Mouse (Mus musculus): ENCODE measurements at regions not wholly inside any gene's neighbourhood (a gene's known extent, or its start where the extent isn't known, plus 50 kb on each side); places are given as distances from the start of the nearest gene placed in this dataset.

- Histone ChIP-seq H3K4me1 (no peaks in the 10 kb centered on the region), H3K36me3 (no peaks in the 10 kb centered on the region), H3K27ac (no peak overlapping the region), H3K9ac (no peak overlapping the region), H3K4me3 (no peak overlapping the region), H3K4me2 (replicated peaks) (no peak overlapping the region), H3K9me3 (no peaks in the 10 kb centered on the region), H3K27me3 (no peaks in the 10 kb centered on the region)
- 85% methylated on average over 5 of the region's 5 CpGs for WGBS
- no peak for ATAC-seq (ENCODE audit: insufficient number of reproducible peaks, insufficient read depth, low FRiP score, low TSS enrichment)
These were observed 208.8 kb upstream of the Thbs1 start for GRCm38 (mm10) chr2:117902837-117903236.

GRCm38 (mm10) chr2:117903705-117904104 is 208.0 kb upstream of the Thbs1 start:
- Histone ChIP-seq H3K27ac (no peak overlapping the region), H3K27me3 (no peaks in the 10 kb centered on the region), H3K4me3 (no peak overlapping the region), H3K36me3 (no peaks in the 10 kb centered on the region), H3K9me3 (no peaks in the 10 kb centered on the region), H3K4me1 (no peaks in the 10 kb centered on the region), H3K4me2 (replicated peaks) (no peak overlapping the region), H3K9ac (no peak overlapping the region)
- ATAC-seq (ENCODE audit: insufficient number of reproducible peaks, insufficient read depth, low FRiP score, low TSS enrichment): no peak
- WGBS: 83% methylated on average over 2 of the region's 2 CpGs

GRCm38 (mm10) chr2:117906509-117906908 is 205.2 kb upstream of the Thbs1 start:
- no peaks in the 10 kb centered on the region for H3K27me3 ChIP-seq
- H3K9ac ChIP-seq: no peak overlapping the region
- H3K4me2 ChIP-seq (replicated peaks): no peak overlapping the region
- H3K9me3 ChIP-seq: no peaks in the 10 kb centered on the region
- H3K27ac ChIP-seq: no peak overlapping the region
- 93% methylated on average over 2 of the region's 2 CpGs for WGBS
- no peak for ATAC-seq (ENCODE audit: insufficient number of reproducible peaks, insufficient read depth, low FRiP score, low TSS enrichment)
- no peaks in the 10 kb centered on the region for H3K4me1 ChIP-seq
- H3K36me3 ChIP-seq: no peaks in the 10 kb centered on the region
- H3K4me3 ChIP-seq: no peak overlapping the region

- no peak overlapping the region for H3K4me3 ChIP-seq
- no peaks in the 10 kb centered on the region for H3K27me3 ChIP-seq
- no peaks in the 10 kb centered on the region for H3K4me1 ChIP-seq
- ATAC-seq (ENCODE audit: insufficient number of reproducible peaks, insufficient read depth, low FRiP score, low TSS enrichment): no peak
- no peaks in the 10 kb centered on the region for H3K36me3 ChIP-seq
- H3K4me2 ChIP-seq (replicated peaks): no peak overlapping the region
- H3K27ac ChIP-seq: no peak overlapping the region
- no peak overlapping the region for H3K9ac ChIP-seq
- WGBS: 63% methylated on average over 1 of the region's 1 CpGs
- H3K9me3 ChIP-seq: no peaks in the 10 kb centered on the region
These were observed 200.9 kb upstream of the Thbs1 start for GRCm38 (mm10) chr2:117910781-117911180.

- Histone ChIP-seq H3K36me3 (no peaks in the 10 kb centered on the region), H3K9ac (no peak overlapping the region), H3K9me3 (no peaks in the 10 kb centered on the region), H3K4me3 (no peak overlapping the region), H3K4me1 (no peaks in the 10 kb centered on the region), H3K4me2 (replicated peaks) (no peak overlapping the region), H3K27ac (no peak overlapping the region), H3K27me3 (no peaks in the 10 kb centered on the region)
- no peak for ATAC-seq (ENCODE audit: insufficient number of reproducible peaks, insufficient read depth, low FRiP score, low TSS enrichment)
- WGBS: 69% methylated on average over 2 of the region's 2 CpGs
These were observed 199.0 kb upstream of the Thbs1 start for GRCm38 (mm10) chr2:117912722-117913121.

- 91% methylated on average over 4 of the region's 4 CpGs for WGBS
- no peaks in the 10 kb centered on the region for H3K9me3 ChIP-seq
- H3K4me2 ChIP-seq (replicated peaks): no peak overlapping the region
- H3K27ac ChIP-seq: no peak overlapping the region
- H3K4me3 ChIP-seq: no peak overlapping the region
- H3K9ac ChIP-seq: no peak overlapping the region
- H3K4me1 ChIP-seq: no peaks in the 10 kb centered on the region
- no peaks in the 10 kb centered on the region for H3K27me3 ChIP-seq
- no peaks in the 10 kb centered on the region for H3K36me3 ChIP-seq
- no peak for ATAC-seq (ENCODE audit: insufficient number of reproducible peaks, insufficient read depth, low FRiP score, low TSS enrichment)
These were observed 197.8 kb upstream of the Thbs1 start for GRCm38 (mm10) chr2:117913846-117914245.

- Histone ChIP-seq H3K4me2 (replicated peaks) (no peak overlapping the region), H3K9me3 (no peaks in the 10 kb centered on the region), H3K4me1 (no peaks in the 10 kb centered on the region), H3K9ac (no peak overlapping the region), H3K4me3 (no peak overlapping the region), H3K27me3 (no peaks in the 10 kb centered on the region), H3K36me3 (no peaks in the 10 kb centered on the region), H3K27ac (no peak overlapping the region)
- 94% methylated on average over 2 of the region's 2 CpGs for WGBS
- no peak for ATAC-seq (ENCODE audit: insufficient number of reproducible peaks, insufficient read depth, low FRiP score, low TSS enrichment)
These were observed 195.9 kb upstream of the Thbs1 start for GRCm38 (mm10) chr2:117915821-117916220.

GRCm38 (mm10) chr2:117917181-117917580 is 194.5 kb upstream of the Thbs1 start:
- WGBS: 68% methylated on average over 3 of the region's 3 CpGs
- no peak for ATAC-seq (ENCODE audit: insufficient number of reproducible peaks, insufficient read depth, low FRiP score, low TSS enrichment)

GRCm38 (mm10) chr2:117924877-117925276 is 186.8 kb upstream of the Thbs1 start:
- Histone ChIP-seq H3K36me3 (no peaks in the 10 kb centered on the region), H3K9me3 (no peaks in the 10 kb centered on the region), H3K4me2 (replicated peaks) (no peak overlapping the region), H3K27me3 (no peaks in the 10 kb centered on the region), H3K4me3 (no peak overlapping the region), H3K9ac (no peak overlapping the region), H3K27ac (no peak overlapping the region), H3K4me1 (no peaks in the 10 kb centered on the region)
- no peak for ATAC-seq (ENCODE audit: insufficient number of reproducible peaks, insufficient read depth, low FRiP score, low TSS enrichment)
- WGBS: 27% methylated on average over 5 of the region's 5 CpGs

More at GRCm38 (mm10) chr2:117917181-117917580, 194.5 kb upstream of the Thbs1 start:
- H3K9ac ChIP-seq: no peak overlapping the region
- H3K4me2 ChIP-seq (replicated peaks): no peak overlapping the region
- no peak overlapping the region for H3K27ac ChIP-seq
- H3K9me3 ChIP-seq: no peaks in the 10 kb centered on the region
- no peaks in the 10 kb centered on the region for H3K4me1 ChIP-seq
- no peaks in the 10 kb centered on the region for H3K36me3 ChIP-seq
- no peak overlapping the region for H3K4me3 ChIP-seq
- H3K27me3 ChIP-seq: no peaks in the 10 kb centered on the region

- H3K36me3 ChIP-seq: no peaks in the 10 kb centered on the region
- no peaks in the 10 kb centered on the region for H3K9me3 ChIP-seq
- H3K27me3 ChIP-seq: no peaks in the 10 kb centered on the region
- no peak for ATAC-seq (ENCODE audit: insufficient number of reproducible peaks, insufficient read depth, low FRiP score, low TSS enrichment)
- H3K27ac ChIP-seq: no peak overlapping the region
- no peak overlapping the region for H3K9ac ChIP-seq
- no peak overlapping the region for H3K4me3 ChIP-seq
- no peak overlapping the region for H3K4me2 ChIP-seq (replicated peaks)
- no peaks in the 10 kb centered on the region for H3K4me1 ChIP-seq
- 72% methylated on average over 5 of the region's 5 CpGs for WGBS
These were observed 186.3 kb upstream of the Thbs1 start for GRCm38 (mm10) chr2:117925412-117925811.

GRCm38 (mm10) chr2:117928062-117928461 is 183.6 kb upstream of the Thbs1 start:
- H3K4me2 ChIP-seq (replicated peaks): no peak overlapping the region
- no peak for ATAC-seq (ENCODE audit: insufficient number of reproducible peaks, insufficient read depth, low FRiP score, low TSS enrichment)
- H3K36me3 ChIP-seq: no peaks in the 10 kb centered on the region
- no peak overlapping the region for H3K9ac ChIP-seq
- no peaks in the 10 kb centered on the region for H3K27me3 ChIP-seq
- H3K4me1 ChIP-seq: no peaks in the 10 kb centered on the region
- no peak overlapping the region for H3K4me3 ChIP-seq
- H3K9me3 ChIP-seq: no peaks in the 10 kb centered on the region
- H3K27ac ChIP-seq: no peak overlapping the region
- WGBS: 78% methylated on average over 6 of the region's 6 CpGs

GRCm38 (mm10) chr2:117929586-117929985 is 182.1 kb upstream of the Thbs1 start:
- Histone ChIP-seq H3K9ac (no peak overlapping the region), H3K4me2 (replicated peaks) (no peak overlapping the region), H3K4me1 (no peaks in the 10 kb centered on the region), H3K27ac (no peak overlapping the region), H3K27me3 (no peaks in the 10 kb centered on the region), H3K4me3 (no peak overlapping the region), H3K9me3 (no peaks in the 10 kb centered on the region), H3K36me3 (no peaks in the 10 kb centered on the region)
- WGBS: 70% methylated on average over 1 of the region's 1 CpGs
- no peak for ATAC-seq (ENCODE audit: insufficient number of reproducible peaks, insufficient read depth, low FRiP score, low TSS enrichment)

GRCm38 (mm10) chr2:117930895-117931537 is 180.7 kb upstream of the Thbs1 start:
- Histone ChIP-seq H3K27me3 (no peaks in the 10 kb centered on the region), H3K4me3 (no peak overlapping the region), H3K9ac (no peak overlapping the region), H3K4me2 (replicated peaks) (no peak overlapping the region), H3K9me3 (no peaks in the 10 kb centered on the region), H3K27ac (no peak overlapping the region), H3K4me1 (no peaks in the 10 kb centered on the region), H3K36me3 (no peaks in the 10 kb centered on the region)
- WGBS: 91% methylated on average over 3 of the region's 3 CpGs
- ATAC-seq (ENCODE audit: insufficient number of reproducible peaks, insufficient read depth, low FRiP score, low TSS enrichment): no peak

All from embryonic facial prominence, embryonic 12.5 days (tissue).